Mouse (Mus musculus): ENCODE data around the gene Rrad. TPM values are rescaled to one million over a fixed set of nuclear protein-coding genes. Genes with fewer than 3 reads are reported as not detected.

The Rrad gene
- polyA plus RNA-seq, 1 experiment from 2014 or later, result 2.9 TPM

Other genes with a start within 250 kb of the Rrad start
- 2.7 TPM in 2 replicates for gene Cmtm4, start 235.5 kb downstream of the Rrad start, polyA plus RNA-seq (2015; fragmentation: Nextera tagmentation; extraction: Ambion mirVana)
- gene Dync1li2, start 188.3 kb downstream of the Rrad start, polyA plus RNA-seq (2015; fragmentation: Nextera tagmentation; extraction: Ambion mirVana), result 114 and 136 TPM in 2 replicates
- gene Terb1, start 121.4 kb downstream of the Rrad start, polyA plus RNA-seq (2015; fragmentation: Nextera tagmentation; extraction: Ambion mirVana), result 0.70 and 0.81 TPM in 2 replicates
- 106 and 110 TPM in 2 replicates for gene Nae1, start 96.7 kb downstream of the Rrad start, polyA plus RNA-seq (2015; fragmentation: Nextera tagmentation; extraction: Ambion mirVana)
- 3.5 and 4.6 TPM in 2 replicates for gene Car7, start 96.6 kb downstream of the Rrad start, polyA plus RNA-seq (2015; fragmentation: Nextera tagmentation; extraction: Ambion mirVana)
- gene Pdp2, start 39.9 kb downstream of the Rrad start, polyA plus RNA-seq (2015; fragmentation: Nextera tagmentation; extraction: Ambion mirVana), result 23.5 and 25.7 TPM in 2 replicates
- gene Cdh16, start 6.9 kb downstream of the Rrad start, polyA plus RNA-seq (2015; fragmentation: Nextera tagmentation; extraction: Ambion mirVana), result not detected in 2 replicates
- gene Ciao2b, start 10.6 kb upstream of the Rrad start, polyA plus RNA-seq (2015; fragmentation: Nextera tagmentation; extraction: Ambion mirVana), result 123 and 129 TPM in 2 replicates
- gene Ces2a, start 102.7 kb upstream of the Rrad start, polyA plus RNA-seq (2015; fragmentation: Nextera tagmentation; extraction: Ambion mirVana), result not detected in 2 replicates
- gene Ces2b, start 200.2 kb upstream of the Rrad start, polyA plus RNA-seq (2015; fragmentation: Nextera tagmentation; extraction: Ambion mirVana), result 0.36 and 0.48 TPM in 2 replicates
- not detected in 2 replicates for gene Ces2c, start 215.7 kb upstream of the Rrad start, polyA plus RNA-seq (2015; fragmentation: Nextera tagmentation; extraction: Ambion mirVana)